Mouse (Mus musculus): ENCODE data around the gene Rnasel.

Rnasel gene

DNA sequence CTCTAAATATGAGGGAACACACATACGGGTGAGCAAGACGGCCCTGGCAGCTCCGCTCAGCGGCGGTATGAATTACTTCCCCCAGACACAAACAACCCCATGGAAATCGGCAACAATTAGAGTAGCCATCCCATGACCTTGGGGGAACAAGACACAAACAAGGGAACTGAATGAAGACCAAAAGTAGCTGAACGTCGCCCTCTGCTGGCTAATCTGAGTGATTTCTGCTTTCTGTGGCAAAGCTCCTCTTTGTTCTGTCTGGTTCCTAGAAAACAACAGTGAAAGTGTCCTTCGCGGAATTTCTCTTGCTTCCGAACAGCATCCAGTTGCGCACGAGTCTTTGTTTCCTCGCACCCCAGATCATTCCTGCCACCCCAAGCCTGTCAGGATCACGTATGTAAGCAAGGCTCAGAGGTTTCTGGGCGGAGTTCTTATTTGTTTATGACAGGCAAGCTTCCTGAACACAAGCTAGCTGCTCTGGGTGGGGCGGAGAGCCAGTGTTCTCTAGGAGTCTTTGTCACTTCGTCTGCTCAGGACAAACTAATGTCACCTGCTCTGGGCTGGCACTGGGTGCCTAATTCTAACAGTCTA, at the start of gene Rnasel:
Gene Rnasel (plus strand): TSS at position 216 of the 591 bp plus-strand sequence.
- DNase-seq (ENCODE audit: low spot score) = no peak

DNA sequence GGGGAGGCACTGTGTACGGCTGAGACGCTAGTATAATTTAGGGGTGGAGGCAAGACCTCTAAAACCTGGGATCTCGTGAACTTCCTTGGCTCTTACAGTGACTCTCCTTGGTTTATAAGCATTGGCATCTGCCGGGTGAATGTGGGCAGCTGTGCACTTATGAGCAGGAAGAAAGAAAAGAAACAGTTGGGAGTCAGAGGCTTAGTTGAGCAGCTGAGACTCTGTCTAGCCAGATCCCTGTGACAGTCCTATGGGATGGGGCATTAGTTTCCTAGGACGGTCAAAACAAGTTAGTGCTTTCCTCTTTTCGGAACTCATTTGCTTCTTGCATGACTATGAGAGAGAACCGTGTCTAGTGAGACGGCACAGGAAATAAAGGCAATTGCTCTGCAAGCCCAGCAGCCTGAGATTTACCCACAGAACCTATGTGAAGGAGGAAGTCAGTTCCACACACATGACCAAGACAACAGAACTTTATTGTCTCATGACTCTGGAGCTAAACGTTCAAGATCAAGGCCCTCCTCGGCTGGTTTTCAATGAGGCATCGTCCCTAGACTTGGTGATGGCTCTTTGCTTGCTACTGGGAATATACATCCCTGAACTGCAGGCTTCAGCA, 48.7 kb upstream of the Rnasel start:
- no peak for DNase-seq (ENCODE audit: low spot score)

DNA sequence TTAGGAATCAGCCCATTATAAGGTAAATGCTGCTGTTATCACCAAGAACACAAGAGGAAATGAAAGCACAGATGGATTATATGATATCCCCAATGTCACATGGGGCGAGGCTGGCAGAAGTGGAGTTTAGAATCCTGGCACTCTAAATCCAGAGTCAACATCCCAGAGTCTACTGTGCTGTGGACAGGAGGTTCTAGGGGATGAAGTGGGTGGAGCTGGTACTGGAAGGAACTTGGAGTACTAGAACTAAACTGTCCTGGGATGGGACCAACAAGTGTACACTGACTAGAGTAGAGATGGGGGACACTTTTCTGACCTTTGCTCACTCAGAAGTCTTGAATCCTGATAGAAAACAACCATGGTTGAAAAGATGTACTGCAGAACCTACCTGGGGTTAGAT, 47.8 kb upstream of the Rnasel start:
- no peak for DNase-seq (ENCODE audit: low spot score)

DNA sequence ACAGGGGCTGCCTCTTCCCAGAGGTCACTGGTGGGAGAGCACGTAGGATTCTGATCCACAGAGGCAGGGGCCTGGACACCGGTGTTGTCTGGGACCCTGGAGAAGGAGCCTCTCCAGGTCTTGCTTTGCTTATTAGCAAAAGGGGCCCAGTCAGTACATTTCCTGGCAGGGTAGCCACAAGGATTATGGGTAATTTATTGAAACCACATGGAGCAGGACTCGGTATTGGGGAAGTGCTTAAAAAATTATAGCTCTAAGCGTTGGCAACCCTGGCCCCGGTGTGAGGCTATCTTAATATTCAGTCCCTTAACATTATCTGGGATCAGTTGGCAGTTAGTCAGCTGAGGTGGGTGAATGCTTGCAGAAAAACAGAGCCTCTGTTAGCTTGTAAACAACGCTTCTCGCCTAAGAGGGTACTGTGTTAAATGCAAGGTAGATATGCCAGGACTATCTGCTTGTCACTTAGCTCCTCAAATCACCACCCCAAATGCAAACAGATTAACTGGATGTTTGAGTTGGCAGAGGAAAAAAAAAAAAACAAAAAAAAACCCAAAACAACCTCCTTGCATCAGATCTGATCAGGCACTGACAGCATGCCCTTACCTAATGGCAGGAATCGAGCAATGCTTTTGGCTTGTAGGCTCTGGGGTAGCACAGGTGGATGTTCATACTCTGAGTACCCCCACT, 46.9 kb upstream of the Rnasel start:
- no peak for DNase-seq (ENCODE audit: low spot score)

DNA sequence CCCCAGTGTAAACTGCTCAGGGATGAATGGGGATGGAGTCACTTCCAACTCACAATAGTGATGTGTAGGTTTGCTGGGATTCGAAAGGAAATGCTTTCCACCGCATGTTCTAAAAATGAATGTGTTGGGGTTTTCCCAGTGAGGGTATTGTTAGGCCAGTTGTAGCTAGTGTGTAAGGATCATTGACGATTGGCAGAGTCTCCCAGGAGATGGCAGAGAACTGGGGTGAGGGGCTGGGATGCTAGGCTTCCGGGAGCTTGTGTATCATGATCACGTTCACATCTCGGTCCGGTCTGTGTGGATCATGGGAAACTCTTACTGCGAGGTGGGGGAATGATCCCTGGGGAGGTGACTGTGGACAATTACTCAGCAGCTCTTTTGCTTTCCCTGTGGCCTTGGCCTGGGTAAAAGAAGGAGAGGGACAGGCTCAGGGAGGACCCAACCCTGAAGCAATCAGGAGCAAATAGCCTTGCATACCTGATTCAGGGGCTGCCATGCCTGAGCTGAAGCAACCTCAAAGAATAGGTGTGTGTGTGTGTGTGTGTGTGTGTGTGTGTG, 46.3 kb upstream of the Rnasel start:
- DNase-seq (ENCODE audit: low spot score) = no peak

DNA sequence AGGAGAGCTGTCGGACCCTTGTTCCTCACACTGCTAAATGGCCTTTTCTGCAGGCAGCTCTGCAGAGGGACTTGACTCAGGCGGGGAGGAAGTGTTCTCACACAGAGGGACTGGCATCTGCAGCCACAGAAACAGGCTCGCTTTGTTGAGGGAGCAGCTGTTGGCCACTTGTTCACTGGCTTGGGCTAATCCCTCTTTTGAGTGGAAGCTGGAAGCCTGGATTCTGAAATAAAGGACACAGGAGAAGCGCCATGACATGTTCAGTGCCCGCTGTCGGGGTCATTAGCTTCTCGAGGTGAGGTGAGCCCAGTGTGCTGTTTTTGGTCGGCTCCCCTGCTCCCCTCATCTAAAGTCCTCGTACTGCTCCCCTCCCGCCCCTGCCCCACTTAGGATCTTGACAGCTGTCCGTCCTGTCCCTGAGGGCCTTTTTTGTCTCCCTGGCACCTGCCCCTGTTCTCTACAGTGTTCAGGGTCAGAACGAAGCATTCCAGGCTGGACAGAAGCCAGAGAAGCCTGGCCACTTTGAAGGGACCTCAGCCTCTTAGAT, 45.7 kb upstream of the Rnasel start:
- DNase-seq (ENCODE audit: low spot score) = no peak

DNA sequence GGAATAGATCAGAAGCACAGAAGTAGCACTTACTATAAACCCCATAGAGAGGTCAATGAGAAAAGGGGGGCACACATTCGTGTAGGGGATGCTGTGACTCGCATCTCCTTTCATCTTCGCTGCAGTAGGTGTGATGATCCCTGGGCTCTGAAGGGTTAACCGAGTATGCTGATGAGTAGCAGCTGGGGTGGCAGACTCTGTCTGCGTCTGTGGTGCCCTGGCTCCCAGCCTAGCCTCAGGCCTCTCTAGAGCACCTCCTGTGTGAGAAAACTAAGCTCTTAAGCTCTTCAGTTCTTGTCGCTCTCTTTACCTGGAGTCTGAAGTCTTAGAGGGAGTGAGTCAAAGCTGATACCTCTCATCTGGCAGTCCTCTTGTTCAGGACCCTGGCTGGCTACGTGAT, 45.1 kb upstream of the Rnasel start:
- no peak for DNase-seq (ENCODE audit: low spot score)

DNA sequence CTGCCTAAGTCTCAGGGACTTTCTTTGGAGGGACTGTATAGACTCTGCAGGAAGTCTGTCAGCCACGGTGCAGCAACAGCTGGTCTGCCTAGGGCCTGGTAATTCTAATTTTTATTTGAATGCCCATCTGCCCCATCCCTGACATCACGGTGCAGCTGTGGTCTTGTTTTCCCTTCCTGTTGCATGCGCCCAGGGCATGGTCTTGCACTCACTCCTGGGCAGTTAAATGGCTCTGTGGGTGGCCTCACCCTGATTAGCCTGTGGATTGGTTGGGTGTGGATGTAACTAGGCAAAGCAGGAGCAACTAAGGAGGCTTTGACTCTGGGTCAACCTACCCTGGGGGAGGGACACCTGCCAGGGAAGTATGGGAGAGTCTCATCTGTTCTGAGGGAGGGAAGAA, 44.2 kb upstream of the Rnasel start:
- no peak for DNase-seq (ENCODE audit: low spot score)

DNA sequence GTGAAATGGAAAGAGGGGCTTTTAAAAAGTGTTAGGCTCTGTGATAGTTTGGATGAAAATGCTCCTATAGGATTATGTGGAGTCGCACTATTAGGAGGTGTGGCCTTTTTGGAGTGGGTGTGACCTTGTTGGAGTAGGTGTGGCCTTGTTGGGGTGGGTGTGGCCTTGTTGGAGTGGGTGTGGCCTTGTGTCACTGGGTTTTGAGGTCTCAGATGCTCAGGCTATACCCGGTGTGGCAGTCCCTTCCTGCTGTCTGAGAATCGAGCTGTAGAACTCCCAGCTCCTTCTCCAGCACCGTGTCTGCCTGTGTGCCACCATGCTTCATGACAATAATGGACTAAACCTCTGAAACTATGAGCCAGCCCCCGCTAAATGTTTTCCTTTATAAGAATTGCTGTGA, 40.6 kb upstream of the Rnasel start:
- no peak for DNase-seq (ENCODE audit: low spot score)

DNA sequence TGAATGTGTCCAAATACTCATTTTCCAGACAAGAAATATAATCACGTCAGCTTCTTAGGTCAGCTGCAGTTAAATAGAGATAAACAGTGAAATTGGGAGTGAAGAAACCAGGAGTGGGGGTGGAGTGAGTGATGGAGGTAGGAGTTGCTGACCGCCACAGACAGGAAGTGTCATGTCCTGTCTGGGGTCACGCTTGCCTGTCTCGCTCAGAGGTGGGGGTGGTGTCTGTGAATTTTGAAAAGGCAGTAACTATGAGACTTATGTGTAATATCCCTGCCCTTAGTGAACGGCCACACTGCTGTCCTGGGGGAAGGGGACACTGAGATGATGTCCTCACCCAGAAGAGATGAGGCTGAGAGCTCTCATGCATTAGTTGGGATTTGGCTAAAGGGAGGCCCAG, 39.8 kb upstream of the Rnasel start:
- no peak for DNase-seq (ENCODE audit: low spot score)

DNA sequence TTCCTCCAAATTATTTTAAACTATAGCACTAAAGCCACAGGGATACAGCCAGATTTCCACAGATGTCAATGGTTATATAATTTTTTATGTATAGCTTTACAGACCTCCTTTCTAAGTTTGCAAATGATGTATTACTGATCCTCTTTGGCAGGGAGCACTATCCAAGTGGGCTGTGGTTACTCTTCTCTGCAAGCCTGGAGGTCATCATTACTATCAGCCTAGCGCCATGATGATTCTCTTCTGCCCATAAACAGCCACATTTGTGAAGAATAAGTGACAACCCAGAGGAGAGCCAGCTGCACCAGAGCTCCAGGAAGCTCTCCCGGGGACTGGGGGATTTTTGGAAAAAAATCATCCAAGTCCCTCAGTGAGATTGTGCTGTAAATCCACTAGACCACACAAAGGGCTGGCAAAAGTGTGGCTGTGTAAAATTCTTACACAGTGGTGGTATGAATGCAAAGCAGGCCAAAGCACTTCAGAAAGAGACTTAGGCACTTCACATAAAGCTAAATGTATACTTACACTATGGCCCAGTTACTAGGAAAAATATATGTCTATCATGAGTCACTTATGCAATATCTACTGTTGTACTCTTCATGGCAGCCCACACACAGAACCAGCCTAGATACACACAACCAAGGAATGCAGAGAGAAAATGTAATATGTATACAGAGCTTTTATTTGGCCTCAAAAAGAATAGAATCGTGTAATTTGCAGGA, 37.5 kb upstream of the Rnasel start:
- DNase-seq (ENCODE audit: low spot score) = no peak

DNA sequence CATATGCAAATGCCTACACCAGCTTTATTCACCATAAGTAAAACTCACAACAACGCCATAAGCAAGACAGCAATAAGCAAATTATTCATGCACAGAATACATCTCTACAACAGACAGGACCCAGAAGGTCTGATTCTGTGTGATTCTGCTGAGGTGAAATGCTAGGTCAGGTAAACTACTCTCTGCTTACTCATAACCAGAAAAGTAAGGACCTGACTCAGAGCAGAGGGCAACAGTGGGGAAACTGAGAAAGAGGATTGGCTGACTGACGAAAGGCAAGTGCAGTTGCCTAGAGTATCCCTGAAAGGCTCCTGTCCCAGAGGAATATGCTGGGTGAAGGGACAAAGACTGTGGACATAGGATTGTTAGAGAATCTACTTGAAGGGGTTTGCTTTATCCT, 36.6 kb upstream of the Rnasel start:
- no peak for DNase-seq (ENCODE audit: low spot score)

DNA sequence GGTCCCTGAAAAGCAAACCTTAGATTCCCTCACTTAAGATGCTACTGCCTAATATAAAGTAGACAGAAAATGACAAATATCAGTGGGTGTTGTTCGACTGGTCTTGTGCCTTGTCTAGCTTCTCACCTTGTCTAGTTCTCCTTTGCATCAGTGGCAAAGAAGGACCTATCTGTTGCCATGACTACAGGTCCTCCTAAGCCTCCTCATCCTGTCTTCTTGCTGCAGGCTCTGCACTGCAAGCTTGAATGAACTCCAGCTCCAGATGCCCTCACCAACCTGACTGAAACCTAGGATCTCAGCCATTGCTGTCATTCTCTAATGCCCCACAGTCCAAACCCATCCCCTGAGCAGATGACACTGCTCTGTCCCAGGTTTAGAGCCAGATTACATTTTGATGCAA, 31.2 kb upstream of the Rnasel start:
- DNase-seq (ENCODE audit: low spot score) = no peak

DNA sequence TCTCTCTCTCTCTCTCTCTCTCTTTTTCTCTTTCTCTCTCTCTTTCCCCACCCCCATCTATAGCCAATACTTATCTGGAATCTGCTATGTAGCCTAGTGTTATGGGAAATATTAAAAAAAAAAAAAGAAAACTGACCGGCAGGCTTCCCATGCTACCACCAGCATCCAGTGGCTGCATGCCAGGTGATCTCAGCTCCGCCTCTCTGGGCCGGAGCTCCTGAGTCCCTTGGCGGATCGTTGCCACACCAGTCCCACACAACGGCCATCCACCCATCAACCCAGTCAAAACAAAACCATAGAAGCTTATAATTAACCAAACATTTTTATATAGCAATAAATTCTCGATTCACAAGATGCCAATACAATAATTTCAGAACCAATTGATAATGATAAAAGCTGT, 28.3 kb upstream of the Rnasel start:
- DNase-seq (ENCODE audit: low spot score) = no peak

DNA sequence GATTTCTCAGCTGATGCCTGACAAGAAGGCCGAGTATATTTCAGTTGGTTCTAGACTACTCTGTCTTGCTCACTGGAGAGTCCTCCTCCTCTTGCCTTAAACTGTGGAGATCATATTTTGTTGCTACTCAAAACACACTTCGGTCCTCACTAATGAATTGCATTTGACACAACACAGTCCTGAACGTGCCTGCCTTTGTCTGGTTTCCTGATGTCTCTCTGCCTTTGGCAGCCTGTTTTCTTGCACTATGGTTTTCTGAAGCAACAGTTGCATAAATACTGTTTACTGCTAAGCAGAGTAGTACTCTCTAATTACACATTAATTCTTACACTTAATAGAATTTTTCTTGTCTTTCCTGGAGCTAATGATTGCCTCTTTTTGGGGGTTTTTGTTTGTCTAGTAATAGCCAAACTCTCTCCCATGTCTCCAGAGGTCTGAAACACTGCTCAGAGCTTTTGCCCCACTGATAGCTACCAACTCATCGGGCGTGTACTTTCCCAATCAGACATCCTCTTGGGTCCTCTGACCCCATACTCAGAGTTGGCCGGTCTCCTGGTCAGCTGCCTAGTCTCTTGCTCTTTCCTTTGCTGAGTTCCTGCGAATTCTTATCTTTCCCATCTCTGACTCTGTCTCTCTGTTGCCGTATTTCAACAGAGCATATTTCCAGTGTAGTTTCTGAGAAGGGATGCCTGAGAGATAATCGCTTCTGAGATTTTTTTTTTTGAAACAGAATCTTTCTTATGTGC, 27.5 kb upstream of the Rnasel start:
- no peak for DNase-seq (ENCODE audit: low spot score)

DNA sequence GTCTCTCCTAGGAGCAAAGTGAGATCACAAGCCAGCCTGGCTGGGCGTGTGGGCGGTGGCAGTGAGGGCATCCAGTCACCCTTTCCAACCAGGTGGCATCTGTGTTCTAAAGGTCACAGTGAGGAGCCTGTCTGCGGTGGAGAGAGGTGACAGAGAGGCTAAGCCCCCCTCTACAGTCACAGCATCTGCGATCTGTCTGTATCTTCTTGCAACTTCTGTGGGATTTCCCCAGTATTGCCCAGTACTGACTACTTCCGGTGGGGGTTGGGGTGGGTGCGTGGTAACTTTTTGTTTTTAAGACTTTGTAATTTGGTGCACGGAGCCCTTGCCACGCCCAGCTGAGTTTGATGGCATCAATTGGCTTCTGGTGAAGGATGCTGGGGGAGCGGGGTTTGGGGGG, 25.8 kb upstream of the Rnasel start:
- DNase-seq (ENCODE audit: low spot score) = no peak

DNA sequence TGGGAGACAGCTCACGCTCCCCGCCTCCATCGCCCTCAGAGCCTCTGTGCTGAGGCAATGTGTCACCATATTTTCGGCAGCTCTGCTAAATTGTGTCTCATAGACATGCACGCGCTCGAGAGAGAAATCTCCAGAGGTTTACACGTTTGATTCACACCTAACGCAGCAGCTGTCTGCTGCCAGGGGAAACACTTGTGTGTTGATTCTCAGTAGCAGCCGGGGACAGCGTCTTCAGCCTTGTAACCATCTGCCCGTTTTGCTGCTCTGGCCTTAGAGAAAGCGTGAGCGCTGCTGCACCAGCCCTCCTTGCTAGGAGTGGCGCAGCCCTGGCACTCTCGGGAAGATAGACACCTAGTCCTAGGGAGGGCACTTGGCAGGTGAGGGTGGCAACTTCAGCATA, 22.6 kb upstream of the Rnasel start:
- DNase-seq (ENCODE audit: low spot score) = no peak

DNA sequence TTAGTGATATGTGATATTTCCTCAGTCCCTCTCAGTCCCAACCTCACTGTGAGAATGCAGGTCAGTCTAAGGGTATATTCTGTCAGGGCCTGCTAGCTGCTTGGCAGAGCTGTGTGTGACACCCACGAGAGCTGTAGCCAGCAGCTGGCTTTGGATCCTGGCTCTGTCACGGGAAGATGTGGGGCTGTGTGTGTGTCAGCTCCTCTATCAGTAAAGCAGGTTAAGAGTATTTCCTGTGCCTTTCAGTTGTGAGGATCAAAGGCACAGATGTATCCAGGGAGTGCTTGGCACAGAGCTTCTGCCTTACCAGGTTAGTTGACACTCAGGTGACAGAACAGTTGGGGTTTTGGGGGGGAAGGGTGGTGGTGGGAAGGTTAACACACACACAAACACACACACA, 19.4 kb upstream of the Rnasel start:
- DNase-seq (ENCODE audit: low spot score) = no peak

DNA sequence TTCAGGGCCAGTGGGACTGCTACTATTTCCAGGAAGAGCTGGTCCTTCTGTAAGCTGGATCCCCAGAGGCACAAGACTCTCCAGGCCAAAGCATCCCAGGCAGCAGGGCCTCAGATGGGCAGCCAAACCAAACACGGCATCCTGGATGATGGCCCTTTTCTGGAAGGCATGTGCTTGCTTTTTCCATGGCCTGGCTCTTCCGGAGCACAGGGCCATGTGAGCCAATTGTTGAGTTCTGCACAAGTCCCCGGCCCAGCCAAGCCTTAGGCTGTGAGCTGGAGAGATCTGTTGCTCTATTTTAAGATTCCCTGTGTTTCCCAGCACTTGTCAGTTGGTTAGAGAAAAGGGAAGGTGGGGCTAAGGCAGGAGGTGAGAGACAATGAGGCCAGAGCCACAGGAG, 18.6 kb upstream of the Rnasel start:
- no peak for DNase-seq (ENCODE audit: low spot score)

DNA sequence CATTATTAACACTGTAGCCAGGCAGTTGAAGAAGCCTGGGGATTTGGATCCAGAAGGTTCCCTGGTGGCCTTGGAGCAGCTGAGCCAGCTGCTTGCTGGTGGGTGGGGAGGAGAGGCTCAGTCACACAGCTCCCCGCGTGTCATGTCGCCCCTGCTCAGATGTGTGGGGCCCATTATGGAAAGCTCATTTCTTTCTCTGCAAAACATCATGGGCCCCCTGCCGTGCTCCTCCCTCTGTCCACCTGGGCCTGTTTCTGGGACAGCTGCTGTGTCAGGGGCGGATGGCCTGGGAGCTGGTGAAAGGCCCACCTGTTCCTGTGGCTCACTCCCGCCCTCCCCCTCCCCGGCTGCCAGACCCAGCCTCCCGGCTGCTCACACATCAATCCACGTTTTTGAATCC, 16.0 kb upstream of the Rnasel start:
- DNase-seq (ENCODE audit: low spot score) = no peak

DNA sequence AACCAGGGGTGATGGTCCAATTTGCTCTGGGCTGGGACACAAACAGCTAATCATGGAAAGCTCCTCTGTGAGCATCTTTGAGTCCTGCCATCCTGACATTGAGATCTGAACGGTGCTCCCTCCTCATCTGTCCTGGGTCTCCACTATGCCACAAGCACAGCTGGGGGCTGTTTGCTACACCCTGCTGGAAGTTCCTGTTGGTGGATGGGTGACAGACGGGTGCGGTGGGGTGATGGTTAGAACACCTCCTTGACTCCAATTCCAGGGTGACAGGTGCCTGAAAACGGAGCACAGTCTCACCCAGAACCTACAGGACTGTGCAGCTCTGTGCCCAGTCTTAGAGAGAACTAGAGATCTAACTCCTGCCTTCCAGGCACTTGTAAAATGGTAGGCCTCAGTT, 14.4 kb upstream of the Rnasel start:
- no peak for DNase-seq (ENCODE audit: low spot score)

DNA sequence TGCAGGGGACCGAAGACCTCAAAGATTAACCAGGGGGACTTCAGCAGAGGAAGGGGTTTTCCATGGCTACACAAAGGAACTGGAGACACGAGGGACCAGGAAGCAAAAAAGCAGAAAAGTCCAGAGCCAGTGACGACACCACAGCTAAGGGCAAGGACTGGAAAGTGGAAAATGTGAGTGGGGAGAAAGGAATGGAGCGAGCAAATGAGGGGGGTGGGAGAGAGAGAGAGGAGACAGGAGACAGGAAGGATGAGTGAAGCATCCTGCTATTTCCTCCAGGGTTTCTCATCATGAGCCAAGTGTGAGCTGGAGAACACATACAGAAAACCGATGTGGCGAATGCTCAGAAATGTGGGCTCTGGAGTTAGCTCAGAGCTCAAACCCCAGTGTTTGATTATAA, 13.1 kb upstream of the Rnasel start:
- DNase-seq (ENCODE audit: low spot score) = no peak
